Mouse (Mus musculus): ENCODE results near the gene Il11ra2. TPM values are rescaled to one million over a fixed set of nuclear protein-coding genes. Genes with fewer than 3 reads are reported as not detected.
"Not testable (repeated sequence)": the region's sequence is repeated elsewhere in the genome, so short reads cannot be mapped to it uniquely, and the experiment has no call there.

Gene Il11ra2
- total RNA-seq (2022), result under 1 TPM in 1 of 4 experiments, not detected in 3; 0.76 TPM

DNA sequence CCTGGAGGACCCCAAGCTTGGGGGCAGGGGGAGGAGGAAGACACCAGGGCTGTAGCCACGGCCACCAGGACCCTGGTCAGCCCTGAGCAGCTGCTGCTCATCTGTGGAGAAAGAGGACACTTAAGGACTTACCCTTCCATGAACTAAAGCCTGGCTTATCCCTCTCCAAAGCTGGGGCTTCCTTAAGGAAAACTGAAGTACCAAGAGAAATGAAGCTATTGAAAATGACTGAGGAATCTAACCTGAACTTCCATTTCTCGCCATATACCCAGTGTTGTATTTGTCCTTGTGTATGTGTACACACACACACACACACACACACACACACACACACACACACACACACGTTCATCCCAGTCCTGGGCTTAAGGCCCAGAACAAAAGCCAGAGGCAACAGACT, at the start of gene Il11ra2:
Gene Il11ra2, minus strand, starts transcription at position 101 of the 400 bp plus-strand sequence.
- DNase-seq (ENCODE audit: low spot score in 2 of 2), result not testable (repeated sequence)

DNA sequence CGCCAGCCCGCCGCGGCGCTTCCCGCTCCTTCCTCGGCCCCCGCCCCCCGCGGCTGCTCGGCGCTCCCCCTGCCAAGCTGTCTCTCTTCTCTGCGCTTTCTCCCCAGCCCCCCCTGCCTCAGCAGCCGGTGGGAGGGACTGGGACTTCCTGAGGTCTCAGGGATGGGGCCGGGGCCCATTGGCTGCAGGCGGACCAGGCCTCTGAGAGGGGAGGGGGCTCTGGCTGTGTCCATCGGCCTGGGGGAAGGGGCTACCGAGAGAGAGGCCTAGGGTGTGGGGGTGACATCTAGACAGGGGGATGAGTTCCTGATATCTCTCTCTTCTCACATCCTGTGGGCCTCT, 20.5 kb upstream of the Il11ra2 start:
- DNase-seq (ENCODE audit: low spot score in 2 of 2), result not testable (repeated sequence)

DNA sequence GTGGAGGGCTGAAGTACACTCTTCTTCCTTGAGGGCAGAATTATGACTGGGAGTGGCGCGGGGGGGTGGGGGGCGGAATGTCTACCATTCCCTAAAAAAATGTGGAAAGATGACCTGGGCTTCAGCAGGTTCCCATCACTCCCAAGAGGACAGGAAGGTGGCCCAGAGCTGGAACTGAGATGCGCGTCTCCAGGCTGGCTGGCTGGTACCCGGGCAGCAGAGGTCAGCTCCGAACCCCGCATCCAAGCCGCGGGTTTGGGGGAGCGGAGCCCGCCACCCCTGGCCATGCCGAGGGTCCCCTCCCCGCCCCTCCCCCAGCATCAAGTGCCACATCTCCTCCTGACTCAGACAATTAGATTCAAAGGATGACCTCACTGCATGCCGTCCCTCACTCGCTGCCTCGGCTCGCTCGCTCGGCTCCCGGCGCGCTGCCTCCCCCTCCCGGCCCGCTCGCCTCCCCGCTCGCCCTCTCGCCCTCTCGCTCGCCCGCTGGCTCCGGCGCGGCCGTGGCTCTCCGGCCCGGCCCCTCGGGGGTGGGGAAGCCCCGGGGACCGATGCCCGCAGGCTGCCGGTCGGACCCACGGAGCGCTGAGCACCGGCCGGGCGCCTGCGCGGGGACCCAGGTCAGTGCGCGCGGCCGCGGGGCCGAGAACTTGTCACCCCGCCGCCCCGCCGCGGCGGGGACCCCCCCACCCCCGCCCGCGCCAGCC, 19.9 kb upstream of the Il11ra2 start:
- DNase-seq (ENCODE audit: low spot score in 2 of 2), result not testable (repeated sequence)

DNA sequence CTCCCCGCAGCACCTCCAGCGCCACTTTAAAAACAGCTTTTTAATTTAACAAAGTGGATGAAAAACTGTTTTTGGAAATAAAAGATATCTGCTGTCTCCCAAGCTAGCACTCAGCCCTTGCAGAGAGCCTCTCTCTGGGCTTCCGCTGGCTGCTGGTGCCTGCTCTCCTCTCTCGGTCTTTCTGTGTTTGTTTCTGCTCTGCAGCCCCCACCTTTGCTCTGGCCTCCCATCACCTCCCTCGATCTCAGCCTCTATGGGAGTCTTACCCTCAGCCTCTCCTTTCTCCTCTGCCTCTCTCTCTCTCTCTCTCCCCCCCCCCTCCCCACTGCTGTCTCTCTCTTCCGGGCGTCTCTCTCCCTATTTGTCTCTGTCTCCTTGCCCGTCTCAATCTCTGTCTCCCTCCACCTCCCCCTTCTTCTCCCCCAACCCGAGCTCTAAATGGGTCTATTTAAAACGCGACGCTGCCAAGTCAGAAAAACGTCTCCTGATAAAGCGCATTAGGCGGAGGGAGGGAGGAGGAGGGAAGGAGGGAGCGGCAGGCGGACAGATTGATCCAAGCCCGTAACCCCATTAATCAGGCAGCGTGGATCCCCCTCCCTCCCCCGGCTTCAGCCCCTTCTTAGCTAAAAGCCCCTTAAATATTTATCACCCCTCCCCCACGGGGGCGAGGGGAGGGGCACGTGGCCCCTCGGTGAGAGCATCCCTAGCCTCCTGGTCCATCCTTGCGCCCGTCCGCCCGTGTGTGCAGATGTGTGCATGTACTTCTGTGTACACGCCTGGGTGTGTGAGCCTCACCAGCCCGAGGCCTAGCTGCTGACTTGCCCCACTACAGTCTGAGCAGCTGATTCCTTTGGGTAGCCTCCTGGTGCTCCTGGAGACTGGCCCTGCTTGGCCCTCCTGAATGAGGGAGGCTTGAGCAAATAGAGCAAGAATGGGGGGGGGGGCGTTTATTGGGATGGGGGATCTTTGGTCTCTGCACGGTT, 19.0 kb upstream of the Il11ra2 start:
- DNase-seq (ENCODE audit: low spot score in 2 of 2), result not testable (repeated sequence)

DNA sequence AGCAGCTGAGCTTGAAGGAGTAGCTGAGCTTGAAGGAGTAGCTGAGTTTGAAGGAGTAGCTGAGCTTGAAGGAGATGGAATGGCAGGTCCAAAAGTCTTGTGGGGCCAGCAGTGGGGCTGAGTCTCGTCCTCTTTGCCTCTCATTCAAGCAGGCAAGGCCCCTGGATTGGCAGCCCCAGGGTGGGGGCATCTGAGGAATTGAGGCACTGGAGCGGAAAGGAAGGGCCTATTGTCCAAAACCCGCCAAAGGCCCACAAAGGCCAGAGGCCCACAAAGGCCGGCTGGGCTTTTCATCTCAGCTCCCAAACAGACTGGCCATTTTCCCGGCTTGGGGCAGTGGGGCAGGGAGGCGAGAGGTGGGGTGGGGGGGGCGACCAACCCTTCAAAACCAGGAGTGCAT, 17.7 kb upstream of the Il11ra2 start:
- DNase-seq (ENCODE audit: low spot score in 2 of 2), result not testable (repeated sequence)

DNA sequence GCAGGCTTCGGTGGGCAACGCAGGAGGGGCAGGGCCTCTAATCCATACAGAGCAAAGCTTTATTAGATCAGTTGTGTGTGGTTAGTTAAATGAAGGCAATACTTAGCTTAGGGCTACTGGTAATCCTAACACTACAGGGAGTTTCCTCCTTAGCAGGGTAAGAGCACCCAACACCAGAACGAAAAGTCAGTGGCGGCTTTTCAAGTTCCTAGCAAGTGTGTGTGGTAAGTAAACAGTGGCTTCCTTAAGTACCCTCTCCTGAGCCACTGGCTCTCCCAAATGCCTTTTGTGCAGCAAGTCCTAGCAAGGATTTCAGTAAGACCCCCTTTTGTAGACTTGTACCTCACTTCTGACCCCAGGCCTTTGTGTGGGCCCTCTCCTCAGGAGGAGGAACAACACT, 13.7 kb upstream of the Il11ra2 start:
- not testable (repeated sequence) for DNase-seq (ENCODE audit: low spot score in 2 of 2)

DNA sequence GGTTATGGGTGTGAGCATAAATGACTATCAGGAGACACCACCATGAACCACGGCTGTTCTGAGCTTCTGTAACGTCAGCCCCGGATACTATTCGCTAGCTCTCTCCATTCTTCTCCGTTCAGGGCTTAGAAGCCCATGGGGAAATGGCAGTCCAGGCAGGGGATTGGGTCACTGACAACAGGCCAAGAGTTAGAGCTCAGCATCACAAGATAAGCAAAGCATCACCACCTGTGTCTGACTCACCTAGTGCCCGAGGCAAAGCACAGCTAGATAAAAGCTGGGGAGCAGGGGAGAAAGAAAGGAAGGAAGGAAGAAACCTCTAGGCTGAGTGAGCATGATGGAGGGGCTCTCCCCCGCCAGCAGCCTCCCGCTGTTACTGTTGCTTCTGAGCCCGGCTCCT, 6.7 kb downstream of the Il11ra2 start, which contains the start of gene Ccl27b:
Gene Ccl27b, plus strand, starts transcription at position 301 of the 400 bp plus-strand sequence.
- not testable (repeated sequence) for DNase-seq (ENCODE audit: low spot score in 2 of 2)

DNA sequence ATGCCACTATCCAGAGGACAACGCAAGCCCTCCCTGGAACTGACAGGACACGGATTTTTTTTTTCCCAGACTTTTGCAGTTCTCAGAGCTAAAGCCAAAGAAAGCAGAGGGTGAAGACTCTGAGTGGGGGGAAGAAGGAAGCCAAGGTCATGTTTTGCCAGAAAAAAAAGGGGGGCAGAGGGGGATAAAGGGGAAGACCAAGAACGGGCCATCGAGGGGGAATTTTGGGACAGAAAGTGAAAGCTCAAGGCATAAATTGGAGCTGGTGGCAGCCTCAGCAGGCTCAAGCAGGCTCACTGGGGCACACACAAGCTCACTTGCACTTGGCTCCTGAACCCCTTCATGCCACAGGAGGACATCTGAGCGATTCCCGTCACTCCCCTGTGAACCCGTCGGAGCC, 32.3 kb downstream of the Il11ra2 start, which contains the start of gene Gm2564:
Gene Gm2564, plus strand, starts transcription at position 301 of the 400 bp plus-strand sequence.
- DNase-seq (ENCODE audit: low spot score in 2 of 2), result not testable (repeated sequence)

DNA sequence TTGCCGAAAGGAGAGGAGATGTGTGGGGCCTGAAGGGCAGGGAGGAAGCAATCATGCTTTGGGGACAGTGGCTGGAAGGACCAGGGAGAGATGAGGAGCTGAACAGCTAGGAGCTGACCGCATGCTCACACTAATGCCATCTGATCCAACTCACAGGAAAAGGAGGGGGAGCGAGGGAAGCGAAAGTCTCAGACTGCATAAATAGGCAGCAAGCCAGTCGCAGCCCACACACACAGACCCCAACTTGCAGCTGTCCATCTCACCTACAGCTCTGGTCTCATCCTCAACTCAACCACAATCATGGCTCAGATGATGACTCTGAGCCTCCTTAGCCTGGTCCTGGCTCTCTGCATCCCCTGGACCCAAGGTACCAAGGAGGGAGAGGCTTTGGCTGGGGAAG, 49.8 kb downstream of the Il11ra2 start, which contains the start of gene Gm10591:
Gene Gm10591, plus strand, starts transcription at position 301 of the 400 bp plus-strand sequence.
- not testable (repeated sequence) for DNase-seq (ENCODE audit: low spot score in 2 of 2)

Other genes with a start within 250 kb of the Il11ra2 start
- gene Gm21586, start 222.5 kb downstream of the Il11ra2 start, total RNA-seq (2022), result not detected
- gene Gm2163, start 195.1 kb downstream of the Il11ra2 start, total RNA-seq (2022), result not detected
- not detected for gene Fam205a2, start 133.7 kb downstream of the Il11ra2 start, total RNA-seq (2022)
- gene Gm10591, start 49.7 kb downstream of the Il11ra2 start, total RNA-seq (2022), result not detected
- 10 to 100 TPM in 2 of 4 experiments, 1 to 10 TPM in 2; 7.6 to 16.1 (median 10.5) TPM for gene Gm2564, start 32.2 kb downstream of the Il11ra2 start, total RNA-seq (2022)
- gene Ccl27b, start 6.6 kb downstream of the Il11ra2 start, total RNA-seq (2022), result not detected
- gene 4930578G10Rik, start 73.7 kb upstream of the Il11ra2 start, total RNA-seq (2022), result under 1 TPM in 3 of 4 experiments, not detected in 1; 0.44 to 0.97 (median 0.51) TPM
- not detected for gene Ccl19, start 94.7 kb upstream of the Il11ra2 start, total RNA-seq (2022)
- gene Ccl21a, start 112.1 kb upstream of the Il11ra2 start, total RNA-seq (2022), result 10 to 100 TPM in 2 of 4 experiments, 1 to 10 TPM in 2; 7.4 to 13.9 (median 10.1) TPM
- not detected for gene Fam205a1, start 192.0 kb upstream of the Il11ra2 start, total RNA-seq (2022)
- gene Gm12394, start 194.9 kb upstream of the Il11ra2 start, total RNA-seq (2022), result not detected
- gene Fam205c, start 212.3 kb upstream of the Il11ra2 start, total RNA-seq (2022), result under 1 TPM; 0.53 to 0.75 (median 0.56) TPM

All from gastrocnemius, adult 8-10 months (tissue).